Mouse (Mus musculus): ENCODE measurements around the gene Nrsn2. TPM values are rescaled to one million over a fixed set of nuclear protein-coding genes. Genes with fewer than 3 reads are reported as not detected.
A peak's percentile ranks its signal among the peaks of the same experiment; 100 is the strongest.

Nrsn2 gene
- polyA plus RNA-seq, 1 experiment, result 0.51 TPM

- Histone ChIP-seq H3K36me3 (ENCODE audit: control insufficient read depth, insufficient read depth, low read length) (no peaks in the 10 kb centered on the region), H3K4me1 (ENCODE audit: control insufficient read depth, insufficient read depth, insufficient read length, low read length) (no peaks in the 10 kb centered on the region), H3K27me3 (ENCODE audit: control insufficient read depth, insufficient read depth, low read length) (no peaks in the 10 kb centered on the region), H3K27ac (ENCODE audit: insufficient read depth, low read depth, low read length) (no peak overlapping the region), H3K4me3 (ENCODE audit: low read depth, low read length) (no peak overlapping the region)
- TF ChIP-seq CTCF (IDR thresholded peaks at IDR 0.05; ENCODE audit: extremely low read depth, insufficient read length, insufficient replicate concordance, low read depth, low read length), result no peak
- WGBS, result 83% methylated on average over 4 of the region's 4 CpGs
Observed at GRCm38 (mm10) chr2:152384191-152384590, 7.8 kb upstream of the Nrsn2 start.

GRCm38 (mm10) chr2:152375652-152376344 lies 640 bp downstream of the Nrsn2 start:
- TF ChIP-seq CTCF (IDR thresholded peaks at IDR 0.05; ENCODE audit: extremely low read depth, insufficient read length, insufficient replicate concordance, low read depth, low read length) (no peak), POLR2A (IDR thresholded peaks at IDR 0.05; ENCODE audit: low read depth, low read length) (no peak)
- 13% methylated on average over 21 of the region's 21 CpGs for WGBS
- Histone ChIP-seq H3K4me1 (ENCODE audit: control insufficient read depth, insufficient read depth, insufficient read length, low read length) (no peaks in the 10 kb centered on the region; the same call in 1 of the 2 replicates), H3K27ac (ENCODE audit: insufficient read depth, low read depth, low read length) (no peak overlapping the region), H3K36me3 (ENCODE audit: control insufficient read depth, insufficient read depth, low read length) (no peaks in the 10 kb centered on the region), H3K4me3 (ENCODE audit: low read depth, low read length) (no peak overlapping the region), H3K27me3 (ENCODE audit: control insufficient read depth, insufficient read depth, low read length) (peaks cover 14% of the 10 kb centered on the region)

- H3K36me3 ChIP-seq (ENCODE audit: control insufficient read depth, insufficient read depth, low read length), result no peaks in the 10 kb centered on the region
- peaks cover 14% of the 10 kb centered on the region for H3K27me3 ChIP-seq (ENCODE audit: control insufficient read depth, insufficient read depth, low read length)
- H3K4me1 ChIP-seq (ENCODE audit: control insufficient read depth, insufficient read depth, insufficient read length, low read length), result no peaks in the 10 kb centered on the region; the same call in 1 of the 2 replicates
- no peak overlapping the region for H3K27ac ChIP-seq (ENCODE audit: insufficient read depth, low read depth, low read length)
- WGBS, result 60% methylated on average over 9 of the region's 9 CpGs
- TF ChIP-seq CTCF (IDR thresholded peaks at IDR 0.05; ENCODE audit: extremely low read depth, insufficient read length, insufficient replicate concordance, low read depth, low read length) (no peak), POLR2A (IDR thresholded peaks at IDR 0.05; ENCODE audit: low read depth, low read length) (no peak)
- no peak overlapping the region for H3K4me3 ChIP-seq (ENCODE audit: low read depth, low read length)
Observed at GRCm38 (mm10) chr2:152373547-152373946, 2.9 kb downstream of the Nrsn2 start.

- Histone ChIP-seq H3K4me1 (ENCODE audit: control insufficient read depth, insufficient read depth, insufficient read length, low read length) (no peaks in the 10 kb centered on the region; the same call in 1 of the 2 replicates), H3K27ac (ENCODE audit: insufficient read depth, low read depth, low read length) (no peak overlapping the region), H3K4me3 (ENCODE audit: low read depth, low read length) (no peak overlapping the region), H3K36me3 (ENCODE audit: control insufficient read depth, insufficient read depth, low read length) (no peaks in the 10 kb centered on the region), H3K27me3 (ENCODE audit: control insufficient read depth, insufficient read depth, low read length) (peaks cover 14% of the 10 kb centered on the region)
- WGBS, result 38% methylated on average over 4 of the region's 4 CpGs
- TF ChIP-seq CTCF (IDR thresholded peaks at IDR 0.05; ENCODE audit: extremely low read depth, insufficient read length, insufficient replicate concordance, low read depth, low read length) (no peak), POLR2A (IDR thresholded peaks at IDR 0.05; ENCODE audit: low read depth, low read length) (no peak)
Observed at GRCm38 (mm10) chr2:152372661-152373060, 3.8 kb downstream of the Nrsn2 start.

- H3K27ac ChIP-seq (ENCODE audit: insufficient read depth, low read depth, low read length), result no peak overlapping the region
- no peak overlapping the region for H3K4me3 ChIP-seq (ENCODE audit: low read depth, low read length)
- H3K36me3 ChIP-seq (ENCODE audit: control insufficient read depth, insufficient read depth, low read length), result no peaks in the 10 kb centered on the region
- peaks cover 14% of the 10 kb centered on the region for H3K27me3 ChIP-seq (ENCODE audit: control insufficient read depth, insufficient read depth, low read length)
- H3K4me1 ChIP-seq (ENCODE audit: control insufficient read depth, insufficient read depth, insufficient read length, low read length), result no peaks in the 10 kb centered on the region; the same call in 1 of the 2 replicates
- WGBS, result 70% methylated on average over 7 of the region's 7 CpGs
- no peak for TF ChIP-seq CTCF (IDR thresholded peaks at IDR 0.05; ENCODE audit: extremely low read depth, insufficient read length, insufficient replicate concordance, low read depth, low read length)
- no peak for TF ChIP-seq POLR2A (IDR thresholded peaks at IDR 0.05; ENCODE audit: low read depth, low read length)
Observed at GRCm38 (mm10) chr2:152372104-152372503, 4.3 kb downstream of the Nrsn2 start.

- Histone ChIP-seq H3K4me1 (ENCODE audit: control insufficient read depth, insufficient read depth, insufficient read length, low read length) (peaks cover 3% of the 10 kb centered on the region; the same call in 1 of the 2 replicates), H3K27me3 (ENCODE audit: control insufficient read depth, insufficient read depth, low read length) (no peaks in the 10 kb centered on the region), H3K36me3 (ENCODE audit: control insufficient read depth, insufficient read depth, low read length) (no peaks in the 10 kb centered on the region), H3K4me3 (ENCODE audit: low read depth, low read length) (no peak overlapping the region), H3K27ac (ENCODE audit: insufficient read depth, low read depth, low read length) (no peak overlapping the region)
- WGBS, result 31% methylated on average over 14 of the region's 14 CpGs
- TF ChIP-seq CTCF (IDR thresholded peaks at IDR 0.05; ENCODE audit: extremely low read depth, insufficient read length, insufficient replicate concordance, low read depth, low read length) (peak; percentile 96; the same call in 1 of the 2 replicates), POLR2A (IDR thresholded peaks at IDR 0.05; ENCODE audit: low read depth, low read length) (no peak)
Observed at GRCm38 (mm10) chr2:152368532-152369140, 7.8 kb downstream of the Nrsn2 start.

- no peaks in the 10 kb centered on the region for H3K36me3 ChIP-seq (ENCODE audit: control insufficient read depth, insufficient read depth, low read length)
- WGBS, result 62% methylated on average over 5 of the region's 5 CpGs
- H3K4me1 ChIP-seq (ENCODE audit: control insufficient read depth, insufficient read depth, insufficient read length, low read length), result peaks cover 3% of the 10 kb centered on the region; the same call in 1 of the 2 replicates
- no peak overlapping the region for H3K4me3 ChIP-seq (ENCODE audit: low read depth, low read length)
- TF ChIP-seq CTCF (IDR thresholded peaks at IDR 0.05; ENCODE audit: extremely low read depth, insufficient read length, insufficient replicate concordance, low read depth, low read length), result no peak
- no peak for TF ChIP-seq POLR2A (IDR thresholded peaks at IDR 0.05; ENCODE audit: low read depth, low read length)
- no peak overlapping the region for H3K27ac ChIP-seq (ENCODE audit: insufficient read depth, low read depth, low read length)
- H3K27me3 ChIP-seq (ENCODE audit: control insufficient read depth, insufficient read depth, low read length), result no peaks in the 10 kb centered on the region
Observed at GRCm38 (mm10) chr2:152367917-152368316, 8.5 kb downstream of the Nrsn2 start.

All from small intestine, adult 2 months (tissue).